Mouse (Mus musculus): Measurements from ENCODE around the gene Rnf213. TPM values are rescaled to one million over a fixed set of nuclear protein-coding genes. Genes with fewer than 3 reads are reported as not detected.

Rnf213 gene
- polyA plus RNA-seq, 1 experiment from 2014 or later = 2.1 TPM

DNA sequence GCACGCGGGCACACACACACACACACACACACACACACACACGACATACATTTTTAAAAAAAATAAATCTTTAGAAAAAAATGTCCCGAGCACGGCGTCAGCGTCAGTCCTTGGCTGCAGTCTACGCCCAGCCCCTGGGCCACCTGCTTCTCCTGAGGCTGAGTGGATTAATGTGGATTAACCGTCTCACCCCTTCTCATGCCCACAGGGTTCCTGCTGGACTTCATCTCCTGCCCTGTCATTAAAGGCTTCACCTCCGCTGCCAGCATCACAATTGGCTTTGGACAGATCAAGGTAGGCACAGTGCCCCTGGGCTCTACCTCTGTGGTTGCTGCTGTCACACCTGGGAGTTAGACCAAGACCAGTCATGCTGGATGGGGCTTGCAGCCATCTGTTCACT, 33.8 kb upstream of the Rnf213 start:
- Histone ChIP-seq H3K9me3 (ENCODE audit: control insufficient read depth, low read length) (no peaks in the 10 kb centered on the region), H3K4me2 (replicated peaks; ENCODE audit: low read depth, low read length) (no peak overlapping the region), H3K27ac (ENCODE audit: low read depth, low read length) (no peak overlapping the region), H3K36me3 (ENCODE audit: control insufficient read depth, insufficient read depth, low read length) (no peaks in the 10 kb centered on the region), H3K4me3 (ENCODE audit: low read depth, low read length) (no peak overlapping the region), H3K27me3 (ENCODE audit: control insufficient read depth, insufficient read depth, low read length) (no peaks in the 10 kb centered on the region), H3K4me1 (replicated peaks; ENCODE audit: control insufficient read depth, insufficient read depth, low read length) (peaks cover 11% of the 10 kb centered on the region), H3K9ac (ENCODE audit: low read depth, low read length) (no peak overlapping the region)
- WGBS = 93% methylated on average over 10 of the region's 10 CpGs
- ATAC-seq (ENCODE audit: low FRiP score) = no peak
- DNase-seq (ENCODE audit: low spot score) = no peak

GRCm38 (mm10) chr11:119362769-119363533, 29.9 kb upstream of the Rnf213 start:
- Histone ChIP-seq H3K4me3 (ENCODE audit: low read depth, low read length) (no peak overlapping the region), H3K36me3 (ENCODE audit: control insufficient read depth, insufficient read depth, low read length) (no peaks in the 10 kb centered on the region), H3K4me2 (replicated peaks; ENCODE audit: low read depth, low read length) (0 out of 2 replicates have a peak overlapping the region, but pooled peaks have one; percentile 14), H3K9ac (ENCODE audit: low read depth, low read length) (peak overlapping the region; percentile 34; the same call in 1 of the 2 replicates), H3K9me3 (ENCODE audit: control insufficient read depth, low read length) (no peaks in the 10 kb centered on the region), H3K27me3 (ENCODE audit: control insufficient read depth, insufficient read depth, low read length) (no peaks in the 10 kb centered on the region), H3K4me1 (replicated peaks; ENCODE audit: control insufficient read depth, insufficient read depth, low read length) (peaks cover 9% of the 10 kb centered on the region), H3K27ac (ENCODE audit: low read depth, low read length) (no peak overlapping the region)
- peak; percentile 49 for ATAC-seq (ENCODE audit: low FRiP score)
- peak; percentile 42 for DNase-seq (ENCODE audit: low spot score)
- WGBS = 33% methylated on average over 11 of the region's 11 CpGs

DNA sequence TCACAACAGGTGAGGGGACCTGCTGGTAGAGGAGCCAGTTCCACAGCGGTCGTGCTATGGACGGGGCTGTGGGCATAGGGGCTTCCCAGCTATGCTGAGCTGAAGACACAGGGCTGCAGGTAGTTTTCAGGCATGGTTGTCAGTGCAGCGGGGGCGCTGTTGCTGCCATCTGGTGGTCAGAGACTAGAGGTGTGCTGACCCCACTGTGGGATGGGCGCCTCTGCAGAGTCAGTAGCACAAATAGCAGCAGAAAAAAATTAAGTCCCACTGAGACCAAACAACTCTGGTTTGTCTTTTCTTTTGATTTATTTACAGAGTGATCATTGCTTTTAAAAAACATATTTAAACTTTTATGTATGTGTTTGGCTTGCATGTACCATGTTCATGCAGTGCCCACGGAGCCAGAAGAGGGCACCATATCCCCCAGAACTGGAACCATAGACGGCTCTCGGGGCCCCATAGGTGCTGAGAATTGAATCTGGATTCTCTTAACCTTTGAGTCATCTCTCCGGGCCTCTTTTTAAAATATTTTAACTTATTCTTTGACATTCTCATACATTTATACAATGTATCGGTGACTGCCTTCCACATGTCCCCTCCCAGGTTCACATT, 29.3 kb upstream of the Rnf213 start:
- no peak overlapping the region for H3K27ac ChIP-seq (ENCODE audit: low read depth, low read length)

GRCm38 (mm10) chr11:119375425-119375824, 17.5 kb upstream of the Rnf213 start:
- 86% methylated on average over 6 of the region's 6 CpGs for WGBS
- no peak overlapping the region for H3K4me3 ChIP-seq (ENCODE audit: low read depth, low read length)
- no peaks in the 10 kb centered on the region for H3K4me1 ChIP-seq (replicated peaks; ENCODE audit: control insufficient read depth, insufficient read depth, low read length)
- no peaks in the 10 kb centered on the region for H3K36me3 ChIP-seq (ENCODE audit: control insufficient read depth, insufficient read depth, low read length)
- H3K9me3 ChIP-seq (ENCODE audit: control insufficient read depth, low read length) = no peaks in the 10 kb centered on the region
- no peak overlapping the region for H3K4me2 ChIP-seq (replicated peaks; ENCODE audit: low read depth, low read length)
- H3K9ac ChIP-seq (ENCODE audit: low read depth, low read length) = no peak overlapping the region
- no peak for DNase-seq (ENCODE audit: low spot score)
- H3K27me3 ChIP-seq (ENCODE audit: control insufficient read depth, insufficient read depth, low read length) = no peaks in the 10 kb centered on the region
- H3K27ac ChIP-seq (ENCODE audit: low read depth, low read length) = no peak overlapping the region
- ATAC-seq (ENCODE audit: low FRiP score) = no peak

More for the DNA sequence above, 29.3 kb upstream of the Rnf213 start:
- Histone ChIP-seq H3K9me3 (ENCODE audit: control insufficient read depth, low read length) (no peaks in the 10 kb centered on the region), H3K4me2 (replicated peaks; ENCODE audit: low read depth, low read length) (0 out of 2 replicates have a peak overlapping the region, but pooled peaks have one; percentile 14), H3K9ac (ENCODE audit: low read depth, low read length) (0 out of 2 replicates have a peak overlapping the region, but pooled peaks have one; percentile 27), H3K4me3 (ENCODE audit: low read depth, low read length) (no peak overlapping the region), H3K27me3 (ENCODE audit: control insufficient read depth, insufficient read depth, low read length) (no peaks in the 10 kb centered on the region), H3K36me3 (ENCODE audit: control insufficient read depth, insufficient read depth, low read length) (no peaks in the 10 kb centered on the region), H3K4me1 (replicated peaks; ENCODE audit: control insufficient read depth, insufficient read depth, low read length) (peaks cover 9% of the 10 kb centered on the region)
- 28% methylated on average over 11 of the region's 11 CpGs for WGBS
- DNase-seq (ENCODE audit: low spot score) = peak; percentile 85
- ATAC-seq (ENCODE audit: low FRiP score) = peak; percentile 65

DNA sequence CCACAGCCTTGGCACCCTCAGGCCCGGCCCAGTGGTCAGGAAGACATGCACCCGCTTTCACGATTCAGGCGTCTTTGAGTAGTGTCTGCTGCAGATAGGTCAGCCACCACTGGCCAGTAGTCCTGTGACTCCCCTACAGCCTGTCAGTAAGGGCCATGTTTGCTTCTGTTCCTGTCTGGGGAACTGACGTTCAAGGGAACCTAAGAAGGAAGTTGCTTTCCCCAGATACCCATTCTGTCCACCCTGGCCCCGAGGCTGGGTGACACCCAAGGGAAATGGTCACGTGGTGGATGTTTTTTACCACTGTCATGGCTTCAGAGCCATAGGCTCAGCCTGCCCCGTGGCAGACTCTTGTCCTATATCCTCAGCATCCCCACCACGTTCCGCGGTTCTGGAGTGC, 15.6 kb upstream of the Rnf213 start:
- Histone ChIP-seq H3K4me2 (replicated peaks; ENCODE audit: low read depth, low read length) (no peak overlapping the region), H3K27me3 (ENCODE audit: control insufficient read depth, insufficient read depth, low read length) (no peaks in the 10 kb centered on the region), H3K4me1 (replicated peaks; ENCODE audit: control insufficient read depth, insufficient read depth, low read length) (no peaks in the 10 kb centered on the region), H3K9ac (ENCODE audit: low read depth, low read length) (no peak overlapping the region), H3K36me3 (ENCODE audit: control insufficient read depth, insufficient read depth, low read length) (no peaks in the 10 kb centered on the region), H3K27ac (ENCODE audit: low read depth, low read length) (no peak overlapping the region), H3K4me3 (ENCODE audit: low read depth, low read length) (no peak overlapping the region), H3K9me3 (ENCODE audit: control insufficient read depth, low read length) (no peaks in the 10 kb centered on the region)
- no peak for DNase-seq (ENCODE audit: low spot score)
- no peak for ATAC-seq (ENCODE audit: low FRiP score)
- WGBS = 93% methylated on average over 11 of the region's 11 CpGs

GRCm38 (mm10) chr11:119378551-119378950, 14.3 kb upstream of the Rnf213 start:
- Histone ChIP-seq H3K9ac (ENCODE audit: low read depth, low read length) (no peak overlapping the region), H3K36me3 (ENCODE audit: control insufficient read depth, insufficient read depth, low read length) (no peaks in the 10 kb centered on the region), H3K4me1 (replicated peaks; ENCODE audit: control insufficient read depth, insufficient read depth, low read length) (no peaks in the 10 kb centered on the region), H3K27ac (ENCODE audit: low read depth, low read length) (no peak overlapping the region), H3K4me3 (ENCODE audit: low read depth, low read length) (no peak overlapping the region), H3K9me3 (ENCODE audit: control insufficient read depth, low read length) (no peaks in the 10 kb centered on the region), H3K4me2 (replicated peaks; ENCODE audit: low read depth, low read length) (no peak overlapping the region), H3K27me3 (ENCODE audit: control insufficient read depth, insufficient read depth, low read length) (no peaks in the 10 kb centered on the region)
- ATAC-seq (ENCODE audit: low FRiP score) (no peak), DNase-seq (ENCODE audit: low spot score) (no peak)
- 90% methylated on average over 1 of the region's 1 CpGs for WGBS

- H3K27ac ChIP-seq (ENCODE audit: low read depth, low read length) = no peak overlapping the region
These were observed 11.1 kb upstream of the Rnf213 start for GRCm38 (mm10) chr11:119381631-119382337.

DNA sequence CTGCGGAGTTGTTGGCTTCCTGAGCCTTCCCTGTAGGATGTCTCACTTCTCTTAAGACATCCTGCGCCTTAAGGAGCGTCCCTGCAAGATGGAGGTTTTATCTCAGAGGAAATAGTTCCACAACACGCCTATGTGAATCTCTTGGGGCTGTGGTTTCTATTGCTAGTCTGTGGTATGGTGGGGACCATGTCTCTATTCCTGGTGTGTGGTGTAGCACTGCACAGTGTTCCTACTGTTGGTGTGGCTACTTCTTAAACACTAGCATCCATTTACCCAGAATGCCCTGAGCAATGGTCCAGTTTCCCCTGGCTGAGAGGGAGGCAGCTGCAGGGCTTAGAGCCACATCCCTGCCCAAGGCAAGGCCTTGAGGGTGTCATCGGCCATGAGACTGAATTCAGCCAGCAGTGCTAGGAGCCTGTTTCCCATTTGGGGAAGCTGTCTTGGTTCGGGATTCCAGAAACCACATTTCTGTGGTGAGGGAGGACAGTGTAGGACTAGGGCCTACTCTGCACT, 10.5 kb upstream of the Rnf213 start:
- ATAC-seq (ENCODE audit: low FRiP score) (no peak), DNase-seq (ENCODE audit: low spot score) (no peak)
- 76% methylated on average over 6 of the region's 6 CpGs for WGBS
- Histone ChIP-seq H3K36me3 (ENCODE audit: control insufficient read depth, insufficient read depth, low read length) (no peaks in the 10 kb centered on the region), H3K9me3 (ENCODE audit: control insufficient read depth, low read length) (no peaks in the 10 kb centered on the region), H3K4me2 (replicated peaks; ENCODE audit: low read depth, low read length) (no peak overlapping the region), H3K4me1 (replicated peaks; ENCODE audit: control insufficient read depth, insufficient read depth, low read length) (no peaks in the 10 kb centered on the region), H3K9ac (ENCODE audit: low read depth, low read length) (no peak overlapping the region), H3K27me3 (ENCODE audit: control insufficient read depth, insufficient read depth, low read length) (no peaks in the 10 kb centered on the region), H3K4me3 (ENCODE audit: low read depth, low read length) (no peak overlapping the region), H3K27ac (ENCODE audit: low read depth, low read length) (no peak overlapping the region)

More at GRCm38 (mm10) chr11:119381631-119382337, 11.1 kb upstream of the Rnf213 start:
- H3K4me2 ChIP-seq (replicated peaks; ENCODE audit: low read depth, low read length) = no peak overlapping the region
- H3K27me3 ChIP-seq (ENCODE audit: control insufficient read depth, insufficient read depth, low read length) = no peaks in the 10 kb centered on the region
- DNase-seq (ENCODE audit: low spot score) (no peak), ATAC-seq (ENCODE audit: low FRiP score) (no peak)
- no peak overlapping the region for H3K9ac ChIP-seq (ENCODE audit: low read depth, low read length)
- H3K36me3 ChIP-seq (ENCODE audit: control insufficient read depth, insufficient read depth, low read length) = no peaks in the 10 kb centered on the region
- H3K9me3 ChIP-seq (ENCODE audit: control insufficient read depth, low read length) = no peaks in the 10 kb centered on the region
- WGBS = 85% methylated on average over 9 of the region's 9 CpGs
- no peaks in the 10 kb centered on the region for H3K4me1 ChIP-seq (replicated peaks; ENCODE audit: control insufficient read depth, insufficient read depth, low read length)
- no peak overlapping the region for H3K4me3 ChIP-seq (ENCODE audit: low read depth, low read length)

Measured in hindbrain, embryonic 11.5 days (tissue).